Mouse (Mus musculus): ENCODE measurements around the gene Smpdl3a.

Gene Smpdl3a

GRCm38 (mm10) chr10:57794018-57794417 is at the start of gene Smpdl3a:
Smpdl3a (plus strand) TSS chr10:57794335.
- DNase-seq (ENCODE audit: low read depth): no peak

GRCm38 (mm10) chr10:57745452-57745851 is 48.7 kb upstream of the Smpdl3a start:
- no peak for DNase-seq (ENCODE audit: low read depth)

- DNase-seq (ENCODE audit: low read depth): no peak
Observed at GRCm38 (mm10) chr10:57747127-57747526, 47.0 kb upstream of the Smpdl3a start.

DNA sequence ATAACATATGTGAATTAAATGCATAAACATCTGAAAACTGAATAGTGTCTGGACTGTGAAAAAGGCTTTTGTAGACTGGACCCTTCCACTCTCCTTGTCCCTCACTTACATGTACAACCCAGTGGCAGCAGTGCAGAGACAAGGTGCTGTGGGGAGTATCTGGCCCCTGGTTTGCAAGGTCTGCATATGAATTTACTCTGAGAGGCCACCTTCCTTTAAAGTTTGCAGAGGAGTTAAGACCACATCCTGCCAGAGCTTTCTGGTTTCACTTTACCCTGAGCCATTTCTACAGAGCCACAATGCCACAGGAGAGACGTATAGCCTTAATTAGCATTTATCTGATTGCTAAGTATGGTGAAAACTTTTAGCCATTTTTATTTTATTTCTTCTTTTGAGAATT is 40.8 kb upstream of the Smpdl3a start:
- no peak for DNase-seq (ENCODE audit: low read depth)

DNA sequence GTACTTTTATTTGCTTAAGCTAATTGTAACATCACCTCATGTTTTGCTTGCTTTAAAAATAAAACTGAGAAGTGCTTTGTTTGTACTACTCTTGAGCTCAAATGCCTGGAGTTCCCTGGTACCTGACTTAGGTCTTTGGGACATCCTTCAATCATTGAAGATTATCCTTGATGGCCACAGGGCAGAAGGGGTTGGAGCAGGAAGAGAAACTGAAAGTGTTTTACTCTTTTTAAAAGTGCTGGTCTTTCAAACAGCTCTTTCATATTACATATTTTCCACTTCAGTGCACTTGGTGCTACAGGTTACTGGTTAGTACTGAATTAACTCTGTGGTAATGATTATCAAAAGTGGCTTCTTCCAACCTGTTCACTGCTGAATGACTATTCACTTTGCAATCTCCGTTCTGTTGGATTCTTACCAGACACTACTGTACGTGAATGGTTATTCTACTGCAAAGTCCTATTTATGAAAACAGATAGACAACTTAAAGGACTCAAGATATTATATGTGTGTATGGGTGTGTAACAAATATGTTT is 38.9 kb upstream of the Smpdl3a start:
- no peak for DNase-seq (ENCODE audit: low read depth)

- DNase-seq (ENCODE audit: low read depth): no peak
Observed at GRCm38 (mm10) chr10:57758999-57759398, 35.1 kb upstream of the Smpdl3a start.

DNA sequence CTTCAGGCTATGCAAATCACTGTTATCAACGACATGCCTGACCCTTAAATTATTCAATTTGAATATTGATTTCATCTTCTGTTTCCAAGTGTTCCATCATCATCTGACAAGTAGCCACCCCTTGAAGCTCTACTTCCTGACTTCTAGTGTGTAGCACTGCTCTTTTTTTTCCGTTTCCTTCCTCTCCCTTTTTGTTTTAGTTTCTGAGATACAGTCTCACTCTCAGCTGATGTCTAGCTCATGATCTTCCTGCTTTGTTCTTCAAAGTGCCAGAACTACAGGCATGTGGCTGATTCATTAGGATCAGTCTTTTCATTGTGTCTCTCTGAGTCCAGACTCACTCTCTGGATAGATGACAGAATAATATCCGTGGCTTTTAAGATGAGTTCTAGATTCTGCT is 33.4 kb upstream of the Smpdl3a start:
- no peak for DNase-seq (ENCODE audit: low read depth)

DNA sequence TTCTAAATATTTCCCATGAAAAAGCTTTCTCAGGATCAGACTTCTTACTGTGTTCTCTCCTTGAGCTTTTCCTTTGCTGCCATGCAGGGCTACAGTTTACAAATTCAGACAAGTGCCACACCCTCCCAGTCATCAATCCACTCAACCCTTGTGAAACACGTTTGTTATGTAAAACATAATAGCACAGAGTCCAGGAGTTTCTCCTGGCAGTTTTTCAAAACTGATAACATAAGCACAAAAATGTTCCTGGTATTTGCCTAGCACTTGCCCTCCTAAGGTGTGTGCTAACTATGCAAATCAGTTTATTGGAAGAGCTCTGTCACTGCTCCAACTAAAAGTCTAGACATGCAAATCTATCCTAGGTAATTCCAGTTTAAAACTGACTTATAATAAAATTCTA is 31.1 kb upstream of the Smpdl3a start:
- DNase-seq (ENCODE audit: low read depth): no peak

DNA sequence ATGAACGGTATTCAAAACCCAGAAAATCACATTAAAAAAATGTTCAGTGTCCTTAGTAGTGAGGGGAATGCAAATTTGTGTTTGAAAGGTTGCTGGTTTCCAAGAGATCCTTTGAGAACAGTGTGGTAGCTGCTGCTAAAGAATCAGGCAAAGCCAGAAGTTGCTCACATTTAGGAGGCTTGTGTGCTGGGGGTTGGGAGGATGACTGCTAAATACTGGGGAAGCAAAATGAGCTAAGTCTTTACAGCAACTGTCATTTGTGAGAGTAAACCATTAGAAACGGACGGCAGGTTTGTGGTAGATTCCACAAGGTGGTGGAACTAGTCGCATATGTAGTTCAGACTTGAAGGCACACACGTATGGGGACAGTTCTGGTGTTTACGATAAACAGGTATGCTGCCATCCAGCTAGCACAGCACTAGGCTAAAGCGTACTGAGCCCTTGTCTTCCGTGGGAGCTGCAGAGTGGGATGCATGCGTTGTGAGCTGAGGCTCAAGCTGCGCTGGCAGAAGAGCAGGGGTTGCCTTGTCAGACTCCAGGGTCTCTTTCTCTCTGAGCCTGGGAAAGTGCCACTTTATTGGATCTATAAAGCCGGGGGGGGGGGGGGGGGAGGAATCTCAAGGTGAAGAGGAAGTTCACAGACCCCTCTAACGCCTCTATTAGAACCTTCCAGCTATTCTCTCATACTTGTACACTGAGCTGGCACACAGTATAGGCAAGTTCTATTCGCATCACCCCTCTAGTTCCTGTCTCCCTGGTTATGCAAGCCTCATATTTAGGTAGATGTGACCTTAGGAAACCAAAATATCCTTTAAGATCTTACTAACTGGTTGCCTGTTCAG is 10.6 kb upstream of the Smpdl3a start:
- no peak for DNase-seq (ENCODE audit: low read depth)

- peak; percentile 32 for DNase-seq (ENCODE audit: low read depth)
Observed at GRCm38 (mm10) chr10:57784131-57784875, 9.8 kb upstream of the Smpdl3a start.

DNA sequence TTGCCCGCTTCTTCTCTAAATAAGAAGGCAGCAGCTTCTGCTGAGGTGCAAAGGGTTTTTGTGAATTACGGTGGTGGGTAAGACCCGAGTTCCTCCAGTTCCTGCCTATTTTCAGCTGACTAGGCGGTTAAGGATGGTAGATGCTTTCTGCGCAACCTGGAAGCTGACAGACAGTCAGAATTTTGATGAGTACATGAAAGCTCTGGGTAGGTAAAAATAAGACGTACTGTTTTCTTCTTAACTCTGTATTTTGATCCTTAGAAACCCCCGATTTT is 9.3 kb upstream of the Smpdl3a start, which contains the start of gene Fabp7:
Gene Fabp7 (plus strand): TSS at position 6 of the 275 bp plus-strand sequence.
- DNase-seq (ENCODE audit: low read depth): no peak

GRCm38 (mm10) chr10:57785552-57785951 is 8.6 kb upstream of the Smpdl3a start:
- DNase-seq (ENCODE audit: low read depth): no peak

GRCm38 (mm10) chr10:57792957-57793356 is 1.2 kb upstream of the Smpdl3a start:
- DNase-seq (ENCODE audit: low read depth): no peak

DNA sequence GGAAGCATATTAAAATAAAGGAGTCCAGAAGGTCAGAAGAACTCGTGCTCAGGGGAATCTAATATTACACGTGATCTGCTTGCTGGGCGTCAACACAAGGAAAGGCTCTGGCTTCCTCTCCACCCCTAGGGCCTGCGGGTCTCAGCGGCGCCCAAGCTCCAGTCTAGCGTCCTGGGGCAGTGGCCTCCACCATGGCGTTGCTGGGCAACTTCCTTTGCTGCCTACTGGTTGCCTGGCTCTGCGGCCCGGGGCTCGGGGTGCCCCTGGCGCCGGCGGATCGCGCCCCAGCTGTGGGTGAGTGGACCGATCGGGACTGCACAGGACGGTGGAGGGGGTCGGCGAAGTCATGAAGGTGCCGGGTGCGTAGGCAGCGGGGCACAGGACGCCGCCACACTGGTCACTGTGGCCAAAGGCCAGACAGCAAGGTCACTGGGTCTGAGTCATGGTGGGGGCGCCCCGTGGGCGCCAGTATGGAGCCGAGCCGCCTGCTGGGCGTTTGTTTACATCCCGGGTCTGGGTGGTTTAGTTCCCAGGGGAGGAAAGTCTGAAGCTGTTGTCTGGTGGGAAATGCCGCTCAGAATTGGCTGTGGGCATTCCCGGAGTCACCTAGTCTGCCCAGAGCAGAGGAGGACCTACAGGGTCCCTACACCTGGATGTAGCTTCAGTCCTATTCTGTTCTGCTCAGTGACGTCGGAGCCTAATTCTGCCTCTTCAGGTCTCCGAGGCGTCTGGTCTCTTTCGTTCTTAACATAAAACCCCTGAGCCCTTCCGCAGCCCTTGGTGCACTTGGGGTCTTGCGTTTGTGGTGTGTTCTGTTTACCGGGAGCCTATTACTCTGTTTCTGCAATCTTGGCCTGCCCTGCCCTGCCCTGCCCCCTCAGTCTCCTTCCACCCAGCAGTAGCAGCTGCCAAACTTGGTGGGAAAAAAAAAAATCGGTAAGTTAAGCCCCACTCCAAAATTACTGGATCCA is 641 bp downstream of the Smpdl3a start:
- DNase-seq (ENCODE audit: low read depth): peak; percentile 44

- no peak for DNase-seq (ENCODE audit: low read depth)
Observed at GRCm38 (mm10) chr10:57795542-57795941, 1.4 kb downstream of the Smpdl3a start.

DNA sequence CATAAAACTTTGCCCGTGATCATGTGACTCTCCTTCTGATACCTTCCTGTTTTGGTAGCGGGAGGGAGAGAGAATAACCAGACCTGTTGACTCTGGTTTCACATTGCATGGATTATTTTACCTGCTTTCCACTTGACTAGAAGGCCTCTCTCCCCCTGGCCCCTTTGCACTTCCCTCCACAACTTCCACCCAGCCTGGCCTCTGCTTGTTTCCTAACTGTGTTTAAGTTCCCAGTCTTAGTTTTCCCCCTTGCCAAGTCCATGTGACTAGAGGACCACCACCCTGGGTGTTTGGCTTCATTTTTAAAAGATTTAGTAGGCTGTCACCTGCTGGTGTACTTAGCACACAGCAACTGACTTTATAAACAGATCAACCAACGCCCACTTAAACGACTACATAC is 1.9 kb downstream of the Smpdl3a start:
- no peak for DNase-seq (ENCODE audit: low read depth)

- no peak for DNase-seq (ENCODE audit: low read depth)
Observed at GRCm38 (mm10) chr10:57799486-57799885, 5.4 kb downstream of the Smpdl3a start.

GRCm38 (mm10) chr10:57807754-57808153 is 13.6 kb downstream of the Smpdl3a start:
- no peak for DNase-seq (ENCODE audit: low read depth)

DNA sequence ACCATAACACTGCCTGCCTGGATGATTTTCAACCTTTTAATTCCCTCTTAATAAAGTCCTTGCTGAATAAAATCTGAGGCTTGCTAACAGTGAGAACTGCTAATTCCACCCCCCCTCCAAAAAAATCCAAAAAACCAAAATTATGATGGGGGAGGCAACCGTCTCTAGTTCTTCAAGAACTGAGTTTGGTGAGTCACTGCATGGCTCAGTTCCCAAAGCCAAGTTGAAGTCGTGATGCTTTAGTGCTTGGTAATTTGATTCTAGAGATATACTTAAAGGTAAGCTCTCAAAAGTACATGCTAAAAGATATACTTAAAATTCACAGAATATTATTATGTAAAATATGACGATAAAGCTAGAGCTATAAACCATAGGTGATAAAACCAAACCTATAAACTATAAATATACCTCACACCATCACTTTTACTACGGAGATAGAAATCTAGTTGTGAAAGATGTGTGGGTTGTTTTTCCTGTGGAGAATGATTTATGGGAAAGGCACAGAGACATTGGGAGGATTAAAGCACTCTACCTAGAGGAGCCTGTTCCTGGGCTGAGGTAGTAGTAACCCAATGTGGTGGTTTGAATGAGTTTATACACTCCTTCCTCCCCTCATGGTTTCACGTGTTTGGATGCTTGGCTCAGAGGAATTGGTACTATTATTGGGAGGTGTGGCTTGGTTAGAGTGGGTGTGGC is 18.2 kb downstream of the Smpdl3a start:
- DNase-seq (ENCODE audit: low read depth): no peak

DNA sequence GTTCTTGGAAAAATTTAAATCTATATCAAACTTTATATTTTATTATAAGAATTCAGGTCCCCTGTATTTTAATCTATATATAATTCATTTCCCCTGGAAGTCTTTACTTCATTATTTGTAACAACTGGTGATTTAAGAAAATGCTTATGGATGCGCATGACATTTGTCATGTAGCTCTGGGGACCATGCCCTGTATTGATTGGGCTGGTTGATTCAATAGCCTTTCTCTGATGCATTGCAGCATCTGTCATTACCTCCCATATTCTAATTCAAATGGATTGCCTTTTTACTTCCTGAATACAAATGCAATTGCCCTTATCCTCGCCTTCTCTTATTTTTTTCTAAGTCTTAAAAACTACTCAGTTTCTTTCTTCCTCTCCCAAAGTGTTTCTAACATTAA is 20.2 kb downstream of the Smpdl3a start:
- DNase-seq (ENCODE audit: low read depth): no peak

GRCm38 (mm10) chr10:57815869-57816268 is 21.7 kb downstream of the Smpdl3a start:
- DNase-seq (ENCODE audit: low read depth): no peak

All from fibroblast of lung, adult 2 months (primary cell).